Mouse (Mus musculus) MEL (cell line): ENCODE measurements around the gene Rpl38. TPM values are rescaled to one million over a fixed set of nuclear protein-coding genes. Genes with fewer than 3 reads are reported as not detected.

Experiments
- DNase-seq: peaks from one replicate; pipeline ENCODE4 v3.0.0; 2011; ENCODE audit warnings: low read depth, low spot score
- H3K27ac ChIP-seq: 2 replicates; pipeline ENCODE4 v1.5.1; 2012; ENCODE audit warnings: low read depth, mild to moderate bottlenecking, control low read depth, low read length, moderate library complexity; ENCODE audit not compliant: control insufficient read depth
- H3K27me3 ChIP-seq, 2 experiments: fragments of 150-350 bp in 1 of 2; sonication (generic) in 1 of 2; 2 replicates each; pipeline ENCODE4 v1.6.1; 2012; ENCODE audit warnings: low read length in 2 of 2, mild to moderate bottlenecking in 2 of 2, improper control_type of control experiment in 1 of 2, moderate library complexity in 1 of 2; ENCODE audit not compliant: insufficient read depth in 2 of 2, control insufficient read depth in 1 of 2
- H3K36me3 ChIP-seq, 2 experiments: 2 replicates each; pipeline ENCODE4 v1.6.1; 2012 to 2014; ENCODE audit warnings: low read length in 2 of 2, improper control_type of control experiment in 1 of 2, inconsistent platforms in 1 of 2, mild to moderate bottlenecking in 1 of 2; ENCODE audit not compliant: insufficient read depth in 2 of 2, control insufficient read depth in 1 of 2
- H3K4me1 ChIP-seq, 2 experiments: fragments of 150-350 bp in 1 of 2; sonication (generic) in 1 of 2; 2 replicates each; pipeline ENCODE4 v1.6.1; 2012; ENCODE audit warnings: low read length in 2 of 2, improper control_type of control experiment in 1 of 2, mild to moderate bottlenecking in 1 of 2; ENCODE audit not compliant: insufficient read depth in 2 of 2, control insufficient read depth in 1 of 2
- H3K4me3 ChIP-seq, 2 experiments: fragments of 150-350 bp in 1 of 2; sonication (generic) in 1 of 2; 2 replicates each; pipeline ENCODE4 v1.5.1; 2012; ENCODE audit warnings: low read depth in 2 of 2, low read length in 2 of 2, mild to moderate bottlenecking in 2 of 2, moderate library complexity in 2 of 2, control low read depth in 1 of 2, improper control_type of control experiment in 1 of 2; ENCODE audit not compliant: control insufficient read depth in 1 of 2, insufficient read depth in 1 of 2
- H3K79me2 ChIP-seq: 2 replicates; pipeline ENCODE4 v1.6.1; 2012; ENCODE audit warnings: mild to moderate bottlenecking, low read length, moderate library complexity; ENCODE audit not compliant: control insufficient read depth, poor library complexity, insufficient read depth
- H3K9ac ChIP-seq: 2 replicates; pipeline ENCODE4 v1.6.1; 2012; ENCODE audit warnings: low read depth, mild to moderate bottlenecking, control low read depth, low read length, moderate library complexity; ENCODE audit not compliant: control insufficient read depth, poor library complexity, severe bottlenecking
- H3K9me3 ChIP-seq: fragments of 150-350 bp; sonication (generic); replicated peaks from 2 replicates; pipeline ENCODE4 v1.6.1; 2012; ENCODE audit warnings: mild to moderate bottlenecking, low read length, improper control_type of control experiment, moderate library complexity; ENCODE audit not compliant: insufficient read depth
- BHLHE40 ChIP-seq: IDR thresholded peaks from 2 replicates; pipeline ENCODE4 v1.6.1; 2012; ENCODE audit warnings: low read depth, mild to moderate bottlenecking, inconsistent platforms, low read length, improper control_type of control experiment, borderline replicate concordance
- CHD1 ChIP-seq: IDR thresholded peaks from 2 replicates; pipeline ENCODE4 v1.6.1; 2012; ENCODE audit warnings: low read depth, mild to moderate bottlenecking, inconsistent platforms, low read length, improper control_type of control experiment
- CHD2 ChIP-seq: IDR thresholded peaks from 2 replicates; pipeline ENCODE4 v1.6.1; 2011; ENCODE audit warnings: low read length, improper control_type of control experiment
- CTCF ChIP-seq, 3 experiments: IDR thresholded peaks in 2 of 3; conservative IDR thresholded peaks in 1 of 3; 2 replicates each; pipeline ENCODE4 v1.5.1; 2011 to 2012; ENCODE audit warnings: low read length in 3 of 3, low read depth in 2 of 3, mild to moderate bottlenecking in 2 of 3, improper control_type of control experiment in 1 of 3, inconsistent platforms in 1 of 3, mixed read lengths in 1 of 3, moderate library complexity in 1 of 3; ENCODE audit not compliant: control insufficient read depth in 1 of 3, insufficient read depth in 1 of 3, poor library complexity in 1 of 3, severe bottlenecking in 1 of 3
- E2F4 ChIP-seq: IDR thresholded peaks from 2 replicates; pipeline ENCODE4 v1.6.1; 2011; ENCODE audit warnings: low read depth, low read length, improper control_type of control experiment, borderline replicate concordance
- EP300 ChIP-seq, 2 experiments: IDR thresholded peaks; 2 replicates each; pipeline ENCODE4 v1.6.1; 2011; ENCODE audit warnings: improper control_type of control experiment in 2 of 2, low read length in 2 of 2, low read depth in 1 of 2, mild to moderate bottlenecking in 1 of 2
- ETS1 ChIP-seq: IDR thresholded peaks from 2 replicates; pipeline ENCODE4 v1.6.1; 2012; ENCODE audit warnings: low read depth, mild to moderate bottlenecking, inconsistent platforms, low read length, improper control_type of control experiment, moderate library complexity
- GABPA ChIP-seq: IDR thresholded peaks from 2 replicates; pipeline ENCODE4 v1.6.1; 2012; ENCODE audit warnings: low read depth, mild to moderate bottlenecking, inconsistent platforms, low read length, improper control_type of control experiment, moderate library complexity
- GATA1 ChIP-seq: IDR thresholded peaks from 2 replicates; pipeline ENCODE4 v1.6.1; 2011; ENCODE audit warnings: low read depth, low read length, improper control_type of control experiment
- HCFC1 ChIP-seq: IDR thresholded peaks from 2 replicates; pipeline ENCODE4 v1.6.1; 2012; ENCODE audit warnings: low read depth, mild to moderate bottlenecking, inconsistent platforms, low read length, improper control_type of control experiment, moderate library complexity
- JUND ChIP-seq: IDR thresholded peaks from 2 replicates; pipeline ENCODE4 v1.6.1; 2011; ENCODE audit warnings: low read depth, mild to moderate bottlenecking, improper control_type of control experiment, low read length
- KAT2A ChIP-seq: conservative IDR thresholded peaks from 2 replicates; pipeline ENCODE4 v1.6.1; 2012; ENCODE audit warnings: low read depth, low read length, improper control_type of control experiment, inconsistent platforms
- MAFK ChIP-seq: IDR thresholded peaks from 2 replicates; pipeline ENCODE4 v1.6.1; 2011; ENCODE audit warnings: low read depth, mild to moderate bottlenecking, low read length, improper control_type of control experiment, borderline replicate concordance
- MAX ChIP-seq: IDR thresholded peaks from 2 replicates; pipeline ENCODE4 v1.6.1; 2011; ENCODE audit warnings: low read length, improper control_type of control experiment
- MAZ ChIP-seq: IDR thresholded peaks from 2 replicates; pipeline ENCODE4 v1.6.1; 2012; ENCODE audit warnings: low read depth, mild to moderate bottlenecking, inconsistent platforms, low read length, improper control_type of control experiment
- MEF2A ChIP-seq: IDR thresholded peaks from 2 replicates; pipeline ENCODE4 v1.6.1; 2014; ENCODE audit warnings: low read depth, mild to moderate bottlenecking, inconsistent platforms, low read length, improper control_type of control experiment; ENCODE audit not compliant: poor library complexity, insufficient replicate concordance, severe bottlenecking; ENCODE audit errors: extremely low read depth
- MXI1 ChIP-seq: IDR thresholded peaks from 2 replicates; pipeline ENCODE4 v1.6.1; 2011; ENCODE audit warnings: mild to moderate bottlenecking, low read depth, low read length, improper control_type of control experiment
- MYB ChIP-seq: IDR thresholded peaks from 2 replicates; pipeline ENCODE4 v1.6.1; 2011; ENCODE audit warnings: mild to moderate bottlenecking, low read depth, low read length, improper control_type of control experiment
- MYC ChIP-seq: IDR thresholded peaks from 2 replicates; pipeline ENCODE4 v1.6.1; 2011; ENCODE audit warnings: low read depth, mild to moderate bottlenecking, low read length, improper control_type of control experiment, moderate library complexity
- NELFE ChIP-seq: IDR thresholded peaks from 2 replicates; pipeline ENCODE4 v1.6.1; 2011; ENCODE audit warnings: low read depth, low read length, improper control_type of control experiment
- NRF1 ChIP-seq: IDR thresholded peaks from 2 replicates; pipeline ENCODE4 v1.6.1; 2014; ENCODE audit warnings: low read depth, mild to moderate bottlenecking, inconsistent platforms, low read length, improper control_type of control experiment, moderate library complexity; ENCODE audit not compliant: poor library complexity, insufficient read depth, severe bottlenecking
- POLR2A ChIP-seq, 2 experiments: IDR thresholded peaks; 2 replicates each; pipeline ENCODE4 v1.6.1; 2011 to 2012; ENCODE audit warnings: low read length in 2 of 2, mild to moderate bottlenecking in 2 of 2, control low read depth in 1 of 2, improper control_type of control experiment in 1 of 2, low read depth in 1 of 2, moderate library complexity in 1 of 2; ENCODE audit not compliant: control insufficient read depth in 1 of 2, insufficient read depth in 1 of 2, poor library complexity in 1 of 2
- POLR2AphosphoS2 ChIP-seq: IDR thresholded peaks from 2 replicates; pipeline ENCODE4 v1.6.1; 2011; ENCODE audit warnings: low read length, improper control_type of control experiment
- POLR2AphosphoS5 ChIP-seq: IDR thresholded peaks from 2 replicates; pipeline ENCODE4 v1.6.1; 2012; ENCODE audit warnings: low read depth, borderline replicate concordance, mild to moderate bottlenecking, inconsistent platforms, low read length, moderate library complexity, mixed read lengths
- RAD21 ChIP-seq: IDR thresholded peaks from 2 replicates; pipeline ENCODE4 v1.6.1; 2011; ENCODE audit warnings: mild to moderate bottlenecking, low read depth, low read length, improper control_type of control experiment
- RCOR1 ChIP-seq: IDR thresholded peaks from 2 replicates; pipeline ENCODE4 v1.6.1; 2012; ENCODE audit warnings: low read depth, mild to moderate bottlenecking, inconsistent platforms, low read length, improper control_type of control experiment
- SIN3A ChIP-seq: IDR thresholded peaks from 2 replicates; pipeline ENCODE4 v1.6.1; 2012; ENCODE audit warnings: low read length, improper control_type of control experiment, inconsistent platforms
- SMC3 ChIP-seq: IDR thresholded peaks from 2 replicates; pipeline ENCODE4 v1.6.1; 2011; ENCODE audit warnings: low read depth, low read length, improper control_type of control experiment
- TAL1 ChIP-seq: IDR thresholded peaks from 2 replicates; pipeline ENCODE4 v1.6.1; 2012; ENCODE audit warnings: mild to moderate bottlenecking, inconsistent platforms, low read length, moderate library complexity, mixed read lengths
- TBP ChIP-seq: IDR thresholded peaks from 2 replicates; pipeline ENCODE4 v1.8.0; 2011; ENCODE audit warnings: low read depth, low read length, improper control_type of control experiment
- TCF12 ChIP-seq: IDR thresholded peaks from 2 replicates; pipeline ENCODE4 v1.6.1; 2014; ENCODE audit warnings: low read depth, mild to moderate bottlenecking, inconsistent platforms, low read length, improper control_type of control experiment, moderate library complexity
- UBTF ChIP-seq: IDR thresholded peaks from 2 replicates; pipeline ENCODE4 v1.6.1; 2012; ENCODE audit warnings: low read depth, mild to moderate bottlenecking, inconsistent platforms, low read length, improper control_type of control experiment, moderate library complexity, borderline replicate concordance; ENCODE audit not compliant: insufficient read depth
- USF1 ChIP-seq: IDR thresholded peaks from 2 replicates; pipeline ENCODE4 v1.6.1; 2014; ENCODE audit warnings: low read depth, mild to moderate bottlenecking, inconsistent platforms, low read length, improper control_type of control experiment, moderate library complexity
- USF2 ChIP-seq, 2 experiments: IDR thresholded peaks; 2 replicates each; pipeline ENCODE4 v1.6.1; 2011 to 2012; ENCODE audit warnings: improper control_type of control experiment in 2 of 2, low read length in 2 of 2, borderline replicate concordance in 1 of 2, inconsistent platforms in 1 of 2, low read depth in 1 of 2, mild to moderate bottlenecking in 1 of 2; ENCODE audit not compliant: insufficient read depth in 1 of 2
- ZKSCAN1 ChIP-seq: IDR thresholded peaks from 2 replicates; pipeline ENCODE4 v1.6.1; 2012; ENCODE audit warnings: low read depth, mild to moderate bottlenecking, inconsistent platforms, low read length, improper control_type of control experiment, moderate library complexity
- ZMIZ1 ChIP-seq: IDR thresholded peaks from 2 replicates; pipeline ENCODE4 v1.6.1; 2012; ENCODE audit warnings: low read depth, mild to moderate bottlenecking, inconsistent platforms, low read length, improper control_type of control experiment, moderate library complexity
- ZNF384 ChIP-seq: IDR thresholded peaks from 2 replicates; pipeline ENCODE4 v1.6.1; 2012; ENCODE audit warnings: low read depth, mild to moderate bottlenecking, inconsistent platforms, low read length, improper control_type of control experiment
- polyA plus RNA-seq, 2 experiments: library from polyadenylated mRNA; stranded (reverse) in 1 of 2; unstranded in 1 of 2; fragments of >175 nt in 1 of 2; fragments of >200 nt in 1 of 2; gene quantifications; 2 replicates each; pipeline versions ENCODE4 v1.2.1 to v1.2.4; 2012; ENCODE audit warnings: low replicate concordance in 2 of 2, low read depth in 1 of 2; ENCODE audit not compliant: insufficient read length in 2 of 2, insufficient read depth in 1 of 2, missing spikeins in 1 of 2
- total RNA-seq: library from RNA; depleted of rRNA; stranded (reverse); fragments of 300-350 nt; gene quantifications from 2 replicates; pipeline ENCODE4 v1.2.3, GENCODE M21; 2012

Gene Rpl38
- total and polyA plus RNA-seq, 3 experiments, result 851 to 5,142 (median 1,236) TPM

DNA sequence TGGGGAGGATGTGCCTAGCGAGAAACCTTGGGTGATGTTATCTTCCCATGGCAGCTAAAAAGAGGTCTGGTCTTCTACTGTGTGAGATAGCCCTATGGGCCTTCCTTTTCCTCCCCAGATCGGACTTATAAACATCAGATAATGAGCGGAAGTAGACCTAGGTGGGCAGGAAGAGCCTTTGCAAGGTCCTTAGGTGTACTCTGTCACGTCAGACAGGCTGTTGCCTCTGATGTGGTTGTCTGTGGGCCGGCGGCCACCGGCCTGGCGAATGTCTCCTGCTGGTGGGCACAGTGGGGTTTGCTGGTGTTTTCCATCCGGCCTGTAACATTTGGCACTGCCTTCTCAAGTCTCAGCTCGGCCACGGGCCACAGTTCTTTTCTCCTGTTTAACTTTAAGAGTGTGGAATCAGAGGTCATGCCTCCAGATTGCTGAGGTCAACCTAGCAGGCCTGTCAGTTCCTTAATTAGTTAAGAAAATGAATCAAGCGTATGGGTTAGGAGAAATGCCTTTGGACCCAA is 1.4 kb downstream of the Rpl38 start:
- Histone ChIP-seq H3K27me3 (no peaks in the 10 kb centered on the region), H3K4me3 (peak overlapping the region; percentile 69 to 79), H3K79me2 (peaks cover 26% of the 10 kb centered on the region), H3K36me3 (peaks cover 12 to 14% of the 10 kb centered on the region in 2 experiments), H3K9me3 (no peaks in the 10 kb centered on the region), H3K4me1 (peaks cover 8 to 16% of the 10 kb centered on the region in 2 experiments; a peak in 3 of 4 replicates), H3K27ac (peak overlapping the region; percentile 78), H3K9ac (peak overlapping the region; percentile 85)
- peak; percentile 84 for DNase-seq
- TF ChIP-seq GABPA, result no peak
- TF ChIP-seq E2F4, result no peak
- no peak for TF ChIP-seq MAX
- no peak for TF ChIP-seq CHD2
- no peak for TF ChIP-seq SMC3
- no peak for TF ChIP-seq MAFK
- no peak for TF ChIP-seq MAZ
- 0 out of 2 replicates have a peak, but pooled peaks have one; percentile 29 for TF ChIP-seq ETS1
- no peak for TF ChIP-seq UBTF
- TF ChIP-seq HCFC1, result peak; percentile 36; the same call in 1 of the 2 replicates
- no peak for TF ChIP-seq USF1
- TF ChIP-seq SIN3A, result peak; percentile 60
- 0 out of 4 replicates have a peak, but pooled peaks of 1 of the 2 experiments have one; percentile 3 for TF ChIP-seq EP300 (IDR thresholded peaks at IDR 0.05; ENCODE audit: low read depth in 1 of 2, low read length in 2 of 2)
- TF ChIP-seq POLR2AphosphoS2, result peak; percentile 75
- peak; percentile 71 for TF ChIP-seq ZMIZ1
- peak; percentile 60 for TF ChIP-seq NELFE
- TF ChIP-seq RAD21, result no peak
- no peak for TF ChIP-seq JUND
- TF ChIP-seq NRF1, result no peak
- no peak for TF ChIP-seq POLR2AphosphoS5
- no peak for TF ChIP-seq ZKSCAN1
- TF ChIP-seq BHLHE40, result no peak
- TF ChIP-seq MXI1, result no peak
- TF ChIP-seq POLR2A (IDR thresholded peaks at IDR 0.05; ENCODE audit: control insufficient read depth in 1 of 2, insufficient read depth in 1 of 2, low read depth in 1 of 2, low read length in 2 of 2, poor library complexity in 1 of 2), result peak in 1 of 2 experiments; percentile 74; a peak in 2 of 4 replicates
- no peak for TF ChIP-seq CTCF (IDR thresholded peaks at IDR 0.05 in 2 of 3, conservative IDR thresholded peaks at IDR 0.05 in 1 of 3; ENCODE audit: control insufficient read depth in 1 of 3, insufficient read depth in 1 of 3, low read depth in 2 of 3, low read length in 3 of 3, poor library complexity in 1 of 3, severe bottlenecking in 1 of 3)
- TF ChIP-seq TCF12, result 0 out of 2 replicates have a peak, but pooled peaks have one; percentile 37
- TF ChIP-seq MYB, result no peak
- TF ChIP-seq USF2 (IDR thresholded peaks at IDR 0.05; ENCODE audit: borderline replicate concordance in 1 of 2, insufficient read depth in 1 of 2, low read depth in 1 of 2, low read length in 2 of 2), result no peak
- TF ChIP-seq ZNF384, result no peak
- TF ChIP-seq TAL1, result no peak
- peak; percentile 93 for TF ChIP-seq TBP
- TF ChIP-seq MYC, result peak; percentile 74
- peak; percentile 88 for TF ChIP-seq GATA1
- TF ChIP-seq CHD1, result peak; percentile 93; the same call in 1 of the 2 replicates
- no peak for TF ChIP-seq RCOR1
- TF ChIP-seq MEF2A, result no peak
- no peak for TF ChIP-seq KAT2A
